In the genomic region with DNA sequence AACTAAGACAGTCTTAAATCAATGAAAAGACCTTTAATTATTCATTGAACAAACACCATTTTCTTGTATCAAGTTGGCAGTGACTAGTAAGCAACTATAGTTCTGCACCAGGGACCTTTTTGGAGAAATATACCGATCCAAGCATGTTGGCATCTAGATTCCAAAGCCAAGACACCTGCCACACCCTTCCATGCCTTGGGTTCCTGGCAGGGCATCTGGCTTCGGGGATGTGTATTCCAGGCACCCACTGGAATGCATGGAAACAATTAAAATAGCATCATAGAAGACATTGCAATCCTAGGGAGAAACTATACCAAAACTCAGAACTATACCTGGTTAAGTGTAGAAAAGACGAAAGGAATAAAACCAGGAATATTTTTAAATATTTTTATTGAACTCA, we compare ENCODE assay signal across 36 mouse cellular contexts. TPM values are rescaled to one million over a fixed set of nuclear protein-coding genes. Genes with fewer than 3 reads are reported as not detected.
"Had no signal": no experiment of that assay in that cellular context is flagged by ENCODE, and none has a peak within 500 bp of the region (broad histone marks: within the 10 kb centered on the region; RNA-seq: fewer than 3 reads in every experiment).

No protein-coding gene starts in this region.

- H3K36me3 ChIP-seq: heart, embryonic 12.5 days; hindbrain, embryonic 13.5 days; hindbrain, embryonic 15.5 days; kidney, embryonic 15.5 days; limb, embryonic 13.5 days; limb, embryonic 15.5 days; liver, embryonic 13.5 days had no signal

- H3K4me2 ChIP-seq: heart, embryonic 12.5 days; hindbrain, embryonic 13.5 days; hindbrain, embryonic 15.5 days; kidney, embryonic 15.5 days; limb, embryonic 13.5 days; limb, embryonic 15.5 days had no signal

- H3K4me3 ChIP-seq: heart, embryonic 12.5 days; hindbrain, embryonic 13.5 days; hindbrain, embryonic 15.5 days; kidney, embryonic 15.5 days; limb, embryonic 13.5 days; limb, embryonic 15.5 days; liver, embryonic 13.5 days had no signal

- ATAC-seq: forebrain, postnatal 0 days; hindbrain, postnatal 0 days; intestine, embryonic 16.5 days had no signal

- H3K9ac ChIP-seq: forebrain, postnatal 0 days; heart, embryonic 12.5 days; hindbrain, embryonic 13.5 days; hindbrain, embryonic 15.5 days; kidney, embryonic 15.5 days; limb, embryonic 13.5 days; limb, embryonic 15.5 days had no signal

- DNase-seq: forebrain, postnatal 0 days; layer of hippocampus, adult 9-11 months; layer of hippocampus, postnatal 36 days; liver, embryonic 13.5 days had no signal

- H3K9me3 ChIP-seq: heart, embryonic 12.5 days; hindbrain, embryonic 13.5 days; hindbrain, embryonic 15.5 days; kidney, embryonic 15.5 days; limb, embryonic 13.5 days; limb, embryonic 15.5 days; liver, embryonic 13.5 days had no signal

- H3K27me3 ChIP-seq: heart, embryonic 12.5 days; hindbrain, embryonic 13.5 days; hindbrain, embryonic 15.5 days; limb, embryonic 13.5 days; limb, embryonic 15.5 days; liver, embryonic 13.5 days had no signal

- H3K27ac ChIP-seq: hindbrain, embryonic 13.5 days; hindbrain, embryonic 15.5 days; hindbrain, postnatal 0 days; kidney, embryonic 15.5 days; kidney, postnatal 0 days; limb, embryonic 13.5 days; limb, embryonic 15.5 days had no signal

RNA-seq across cellular contexts. Expression of a gene that starts 3.5 kb away (rescaled TPM):
- total RNA-seq: gastrocnemius, adult 8-10 months; gastrocnemius, postnatal 14 days; hematopoietic stem cell, adult 5-6 weeks; hindbrain, postnatal 0 days; layer of hippocampus, adult 18-20 months; layer of hippocampus, postnatal 14 days; layer of hippocampus, postnatal 36 days; left cerebral cortex, adult 18-20 months; left cerebral cortex, adult 8-10 months; left cerebral cortex, postnatal 10 days; liver, adult 2 months had no signal
- polyA plus RNA-seq: forebrain, postnatal 0 days; gonadal fat pad, adult 2 months; heart, embryonic 14.5 days; heart, embryonic 16.5 days; hindbrain, embryonic 11.5 days; hindbrain, embryonic 13.5 days; hindbrain, embryonic 15.5 days; intestine, embryonic 14.5 days; intestine, embryonic 16.5 days; kidney, adult 2 months; kidney, embryonic 15.5 days; large intestine, adult 2 months; limb, embryonic 11.5 days; limb, embryonic 13.5 days; limb, embryonic 15.5 days; liver, adult 2 months; liver, embryonic 13.5 days had no signal

RNA-seq across cellular contexts. Expression of a gene that starts 44.4 kb away (rescaled TPM):
- total RNA-seq: hematopoietic stem cell, adult 5-6 weeks; layer of hippocampus, adult 18-20 months; left cerebral cortex, adult 18-20 months; left cerebral cortex, postnatal 25 days; liver, adult 2 months had no signal
- polyA plus RNA-seq: liver, adult 2 months had no signal

RNA-seq across cellular contexts. Expression of a gene that starts 46.7 kb away (rescaled TPM):
- total RNA-seq: forebrain, postnatal 0 days; gastrocnemius, adult 8-10 months; gastrocnemius, postnatal 14 days; gastrocnemius, postnatal 36 days; heart, adult 18-20 months; heart, postnatal 10 days; heart, postnatal 25 days; hematopoietic stem cell, adult 5-6 weeks; hindbrain, postnatal 0 days; left cerebral cortex, postnatal 4 days; liver, adult 2 months had no signal
- polyA plus RNA-seq: heart, embryonic 12.5 days; heart, embryonic 14.5 days; heart, embryonic 16.5 days; hindbrain, embryonic 11.5 days; hindbrain, embryonic 13.5 days; hindbrain, embryonic 15.5 days; intestine, embryonic 14.5 days; intestine, embryonic 16.5 days; kidney, adult 2 months; kidney, embryonic 15.5 days; kidney, postnatal 0 days; large intestine, adult 2 months; limb, embryonic 11.5 days; limb, embryonic 13.5 days; limb, embryonic 15.5 days; liver, adult 2 months; liver, embryonic 13.5 days had no signal
